14 mouse cellular contexts compared by ENCODE assay signal in the genomic region with DNA sequence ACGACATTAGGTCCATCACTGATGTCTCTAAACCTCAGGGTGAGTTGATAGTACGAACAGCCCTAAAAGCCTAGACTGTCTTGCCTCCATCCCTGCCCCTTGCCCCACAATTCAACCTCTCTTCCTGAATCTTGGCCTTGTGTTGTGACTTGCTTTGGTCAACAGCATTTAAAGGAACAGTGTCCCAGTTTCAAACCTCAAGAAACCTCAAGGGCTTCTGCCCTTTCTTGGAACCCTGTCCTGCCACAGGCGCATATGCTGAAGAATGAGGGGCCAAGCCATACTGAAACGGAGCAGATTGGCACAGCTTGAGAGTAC. TPM values are rescaled to one million over a fixed set of nuclear protein-coding genes. Genes with fewer than 3 reads are reported as not detected.
A peak's percentile ranks its signal among the peaks of the same experiment; 100 is the strongest.
DNase-seq lines count a peak whose midpoint lies in the region; ATAC-seq and TF ChIP-seq lines count a peak whose summit lies in the region.
"Had no signal": no experiment of that assay in that cellular context is flagged by ENCODE, and none has a peak within 500 bp of the region (broad histone marks: within the 10 kb centered on the region; RNA-seq: fewer than 3 reads in every experiment).

No protein-coding gene starts in this region.

- H3K27ac ChIP-seq in heart, adult 2 months: peak overlapping the region; percentile 33; the same call in 1 of the 2 replicates
- H3K27ac ChIP-seq in kidney, embryonic 14.5 days (ENCODE audit: low read depth, low read length): no peak overlapping the region
- peak overlapping the region; percentile 88 for H3K27ac ChIP-seq in liver, postnatal 0 days (ENCODE audit: low read depth)
- no peak overlapping the region for H3K27ac ChIP-seq in midbrain, embryonic 10.5 days (replicated peaks)
- H3K27ac ChIP-seq: limb, embryonic 15.5 days; neural tube, embryonic 12.5 days had no signal

- peaks cover 27% of the 10 kb centered on the region for H3K4me1 ChIP-seq in heart, adult 2 months (ENCODE audit: control insufficient read depth, insufficient read depth, low read length)
- peaks cover 35% of the 10 kb centered on the region for H3K4me1 ChIP-seq in kidney, embryonic 14.5 days (ENCODE audit: control insufficient read depth, insufficient read depth, low read length)
- peaks cover 48% of the 10 kb centered on the region for H3K4me1 ChIP-seq in liver, postnatal 0 days (ENCODE audit: insufficient read depth)
- H3K4me1 ChIP-seq in midbrain, embryonic 10.5 days: peaks cover 42% of the 10 kb centered on the region

- no peak for TF ChIP-seq POLR2A in heart, adult 2 months (IDR thresholded peaks at IDR 0.05; ENCODE audit: insufficient read depth, low read depth, low read length)

- 0 out of 2 replicates have a peak, but pooled peaks cover 1% of the 10 kb centered on the region for H3K79me2 ChIP-seq in heart, adult 2 months (replicated peaks; ENCODE audit: control insufficient read depth, insufficient read depth, low read length)

- TF ChIP-seq EP300 in heart, adult 2 months (IDR thresholded peaks at IDR 0.05; ENCODE audit: insufficient read depth, low read depth, low read length): no peak
- no peak for TF ChIP-seq EP300 in liver, postnatal 0 days (IDR thresholded peaks at IDR 0.05; ENCODE audit: low read depth)

- H3K9me3 ChIP-seq in kidney, embryonic 14.5 days (ENCODE audit: control insufficient read depth, low read length): no peaks in the 10 kb centered on the region
- no peaks in the 10 kb centered on the region for H3K9me3 ChIP-seq in liver, postnatal 0 days (ENCODE audit: low read length)
- H3K9me3 ChIP-seq in midbrain, embryonic 10.5 days (replicated peaks): no peaks in the 10 kb centered on the region
- H3K9me3 ChIP-seq: limb, embryonic 15.5 days; neural tube, embryonic 12.5 days had no signal

- no peak for TF ChIP-seq CTCF in heart, adult 2 months (IDR thresholded peaks at IDR 0.05)
- TF ChIP-seq CTCF in liver, postnatal 0 days (IDR thresholded peaks at IDR 0.05; ENCODE audit: low read depth): no peak

- intact Hi-C loops in heart, adult 2 months (cut with DNase I): no loop called here
- intact Hi-C loops in heart, postnatal 14 days (cut with DNase I): no loop called here

- no peaks in the 10 kb centered on the region; the same call in 1 of the 2 replicates for H3K36me3 ChIP-seq in heart, adult 2 months (ENCODE audit: control insufficient read depth, insufficient read depth, low read length)
- no peaks in the 10 kb centered on the region for H3K36me3 ChIP-seq in kidney, embryonic 14.5 days (ENCODE audit: control insufficient read depth, insufficient read depth, low read length)
- H3K36me3 ChIP-seq in liver, postnatal 0 days (replicated peaks; ENCODE audit: insufficient read depth, low read length): no peaks in the 10 kb centered on the region
- H3K36me3 ChIP-seq in midbrain, embryonic 10.5 days: 0 out of 2 replicates have a peak, but pooled peaks cover 5% of the 10 kb centered on the region
- H3K36me3 ChIP-seq: neural tube, embryonic 12.5 days had no signal

- no peak for ATAC-seq in kidney, embryonic 14.5 days (ENCODE audit: low FRiP score, low TSS enrichment)
- ATAC-seq in liver, postnatal 0 days: no peak
- ATAC-seq: activated CD4-positive, CD25-positive, alpha-beta regulatory T cell, adult 4 months; Patski had no signal

- no peak overlapping the region for H3K9ac ChIP-seq in heart, adult 2 months (ENCODE audit: low read depth, low read length)
- H3K9ac ChIP-seq in kidney, embryonic 14.5 days (ENCODE audit: low read depth, low read length): no peak overlapping the region
- no peak overlapping the region for H3K9ac ChIP-seq in liver, postnatal 0 days (replicated peaks)
- H3K9ac ChIP-seq: limb, embryonic 15.5 days; neural tube, embryonic 12.5 days had no signal

- H3K27me3 ChIP-seq in heart, adult 2 months (ENCODE audit: control insufficient read depth, insufficient read depth, low read length): no peaks in the 10 kb centered on the region
- no peaks in the 10 kb centered on the region for H3K27me3 ChIP-seq in kidney, embryonic 14.5 days (ENCODE audit: control insufficient read depth, insufficient read depth, low read length)
- H3K27me3 ChIP-seq in liver, postnatal 0 days (ENCODE audit: insufficient read depth, low read length): no peaks in the 10 kb centered on the region
- H3K27me3 ChIP-seq in midbrain, embryonic 10.5 days (ENCODE audit: low read depth, poor library complexity, severe bottlenecking): peaks cover 43% of the 10 kb centered on the region
- H3K27me3 ChIP-seq: limb, embryonic 15.5 days; Patski had no signal

- no peak overlapping the region for H3K4me2 ChIP-seq in kidney, embryonic 14.5 days (replicated peaks; ENCODE audit: low read depth, low read length)
- H3K4me2 ChIP-seq in liver, postnatal 0 days (ENCODE audit: low read depth, low read length): peak overlapping the region; percentile 43
- H3K4me2 ChIP-seq: limb, embryonic 15.5 days; neural tube, embryonic 12.5 days had no signal

- 74% methylated on average over 4 of the region's 4 CpGs for WGBS in heart, adult 2 months
- WGBS in kidney, embryonic 14.5 days: 67% methylated on average over 4 of the region's 4 CpGs
- 64% methylated on average over 4 of the region's 4 CpGs for WGBS in liver, postnatal 0 days (ENCODE audit: insufficient replicate concordance)
- WGBS in midbrain, embryonic 10.5 days: 83% methylated on average over 4 of the region's 4 CpGs

- peak in 1 of 2 experiments; percentile 14 for DNase-seq in heart, adult 2 months
- DNase-seq in heart, postnatal 14 days: no peak
- DNase-seq in kidney, adult 9 months: peak; percentile 68
- DNase-seq in kidney, postnatal 10 days: peak; percentile 16
- no peak for DNase-seq in liver, postnatal 0 days
- DNase-seq in midbrain, embryonic 10.5 days (ENCODE audit: low spot score): no peak
- DNase-seq: adrenal gland, postnatal 36 days; cerebellum, adult 8-10 months; spleen, adult 18-20 months had no signal

- no peak overlapping the region for H3K4me3 ChIP-seq in heart, adult 2 months
- no peak overlapping the region for H3K4me3 ChIP-seq in kidney, embryonic 14.5 days (ENCODE audit: low read length)
- H3K4me3 ChIP-seq in liver, postnatal 0 days (ENCODE audit: low read depth, low read length): no peak overlapping the region
- H3K4me3 ChIP-seq in midbrain, embryonic 10.5 days: no peak overlapping the region
- H3K4me3 ChIP-seq: limb, embryonic 15.5 days; neural tube, embryonic 12.5 days had no signal

RNA-seq across cellular contexts. Expression of a gene that starts 9.7 kb away (rescaled TPM):
- total RNA-seq in heart, adult 2 months (2021): 10 to 100 TPM; 27.2 to 43.0 TPM
- 19.2 and 19.4 TPM in 2 replicates for polyA plus RNA-seq in heart, adult 2 months (2012; rRNA removed)
- total RNA-seq in heart, postnatal 14 days (2021): 10 to 100 TPM; 29.7 to 46.1 TPM
- 6.0 and 6.1 TPM in 2 replicates for polyA plus RNA-seq in kidney, embryonic 14.5 days (2014; fragmentation: Nextera tagmentation; extraction: Ambion mirVana)
- polyA plus RNA-seq in liver, postnatal 0 days (2015; fragmentation: Nextera tagmentation; extraction: Ambion mirVana): 2.5 and 3.2 TPM in 2 replicates
- polyA plus RNA-seq in midbrain, embryonic 10.5 days (2016; fragmentation: Nextera tagmentation; extraction: Ambion mirVana): 1.2 and 2.5 TPM in 2 replicates
- polyA plus RNA-seq: activated CD4-positive, CD25-positive, alpha-beta regulatory T cell, adult 4 months had no signal

Comparison
In these comparisons a context has a peak if more than half of its experiments do, and no peak if none do; other contexts are left out.
1. DNase-seq: peak in kidney, adult 9 months (single experiment) and kidney, postnatal 10 days (single experiment); none in heart, postnatal 14 days (0 of 2), liver, postnatal 0 days (single experiment) and midbrain, embryonic 10.5 days (single experiment).
2. H3K27ac ChIP-seq: peak in heart, adult 2 months (single experiment) and liver, postnatal 0 days (single experiment); none in kidney, embryonic 14.5 days (single experiment) and midbrain, embryonic 10.5 days (single experiment).